In genomic region chr15:5184668-5185330, GRCm38 (mm10) we compare ENCODE assay signal across 8 mouse cellular contexts. TPM values are rescaled to one million over a fixed set of nuclear protein-coding genes. Genes with fewer than 3 reads are reported as not detected.
DNase-seq lines count a peak whose midpoint lies in the region; ATAC-seq lines count a peak whose summit lies in the region.

No protein-coding gene starts in this region.

- peak overlapping the region; percentile 78 for H3K4me3 ChIP-seq in embryonic facial prominence, embryonic 11.5 days (ENCODE audit: low read depth, low read length)
- peak overlapping the region; percentile 94 for H3K4me3 ChIP-seq in hindbrain, embryonic 15.5 days
- peak overlapping the region; percentile 96 for H3K4me3 ChIP-seq in midbrain, embryonic 12.5 days

- no peaks in the 10 kb centered on the region for H3K9me3 ChIP-seq in embryonic facial prominence, embryonic 11.5 days (replicated peaks; ENCODE audit: control insufficient read depth, low read length)
- H3K9me3 ChIP-seq in hindbrain, embryonic 15.5 days = no peaks in the 10 kb centered on the region
- H3K9me3 ChIP-seq in midbrain, embryonic 12.5 days = no peaks in the 10 kb centered on the region

- ATAC-seq in embryonic facial prominence, embryonic 11.5 days (replicated peaks; ENCODE audit: insufficient number of reproducible peaks, low FRiP score, low TSS enrichment, low read depth) = peak; percentile 27; the same call in 1 of the 2 replicates
- ATAC-seq in hindbrain, embryonic 15.5 days (ENCODE audit: low FRiP score, low read depth) = peak; percentile 54
- peak; percentile 65 for ATAC-seq in midbrain, embryonic 12.5 days (ENCODE audit: low FRiP score, low read depth)
- ATAC-seq in erythroid progenitor cell, adult 5-6 weeks (replicated peaks; ENCODE audit: low FRiP score, poor library complexity, severe bottlenecking) = no peak

- H3K27me3 ChIP-seq in embryonic facial prominence, embryonic 11.5 days (ENCODE audit: control insufficient read depth, insufficient read depth, low read length) = no peaks in the 10 kb centered on the region
- no peaks in the 10 kb centered on the region for H3K27me3 ChIP-seq in hindbrain, embryonic 15.5 days
- H3K27me3 ChIP-seq in midbrain, embryonic 12.5 days = no peaks in the 10 kb centered on the region

- peak; percentile 10 for DNase-seq in kidney, adult 18-20 months
- no peak for DNase-seq in kidney, postnatal 14 days
- DNase-seq in CD4-positive, CD25-positive, alpha-beta regulatory T cell, adult 2 months (ENCODE audit: low read depth, low spot score) = peak; percentile 24
- DNase-seq in embryonic facial prominence, embryonic 11.5 days (ENCODE audit: low spot score) = peak; percentile 34
- no peak for DNase-seq in testis, postnatal 10 days (ENCODE audit: low spot score)

- no peak overlapping the region for H3K27ac ChIP-seq in embryonic facial prominence, embryonic 11.5 days (replicated peaks; ENCODE audit: low read depth, low read length)
- H3K27ac ChIP-seq in hindbrain, embryonic 15.5 days (replicated peaks) = peak overlapping the region; percentile 87
- H3K27ac ChIP-seq in midbrain, embryonic 12.5 days (replicated peaks) = peak overlapping the region; percentile 87

- no peaks in the 10 kb centered on the region for H3K36me3 ChIP-seq in embryonic facial prominence, embryonic 11.5 days (replicated peaks; ENCODE audit: control insufficient read depth, insufficient read depth, low read depth, low read length)
- no peaks in the 10 kb centered on the region for H3K36me3 ChIP-seq in hindbrain, embryonic 15.5 days
- peaks cover 8% of the 10 kb centered on the region; the same call in 1 of the 2 replicates for H3K36me3 ChIP-seq in midbrain, embryonic 12.5 days

- H3K4me1 ChIP-seq in embryonic facial prominence, embryonic 11.5 days (ENCODE audit: control insufficient read depth, insufficient read depth, low read length) = no peaks in the 10 kb centered on the region
- peaks cover 26% of the 10 kb centered on the region for H3K4me1 ChIP-seq in hindbrain, embryonic 15.5 days (replicated peaks)
- H3K4me1 ChIP-seq in midbrain, embryonic 12.5 days = peaks cover 16% of the 10 kb centered on the region

- WGBS in embryonic facial prominence, embryonic 11.5 days = 51% methylated on average over 10 of the region's 11 CpGs
- 48% methylated on average over 10 of the region's 11 CpGs for WGBS in hindbrain, embryonic 15.5 days
- WGBS in midbrain, embryonic 12.5 days = 46% methylated on average over 11 of the region's 11 CpGs

- H3K4me2 ChIP-seq in embryonic facial prominence, embryonic 11.5 days (ENCODE audit: low read depth, low read length) = peak overlapping the region; percentile 60
- H3K4me2 ChIP-seq in hindbrain, embryonic 15.5 days = peak overlapping the region; percentile 81
- H3K4me2 ChIP-seq in midbrain, embryonic 12.5 days (replicated peaks) = peak overlapping the region; percentile 82

- peak overlapping the region; percentile 79 for H3K9ac ChIP-seq in embryonic facial prominence, embryonic 11.5 days (replicated peaks; ENCODE audit: low read length)
- peak overlapping the region; percentile 85 for H3K9ac ChIP-seq in hindbrain, embryonic 15.5 days
- peak overlapping the region; percentile 82 for H3K9ac ChIP-seq in midbrain, embryonic 12.5 days (replicated peaks)

RNA-seq across cellular contexts. Expression of gene Ttc33, which starts 0.5 kb away (rescaled TPM):
- 50.7 and 53.9 TPM in 2 replicates for polyA plus RNA-seq in embryonic facial prominence, embryonic 11.5 days (2014; fragmentation: Nextera tagmentation; extraction: Ambion mirVana)
- polyA plus RNA-seq in hindbrain, embryonic 15.5 days (2015; fragmentation: Nextera tagmentation; extraction: Ambion mirVana) = 50.4 and 53.0 TPM in 2 replicates
- polyA plus RNA-seq in midbrain, embryonic 12.5 days (2016; fragmentation: Nextera tagmentation; extraction: Ambion mirVana) = 51.1 and 51.9 TPM in 2 replicates
- total RNA-seq in erythroid progenitor cell, adult 5-6 weeks (2015; ENCODE audit: low replicate concordance) = 1.7 and 9.4 TPM in 2 replicates
- 4.8 and 11.4 TPM in 2 replicates for total RNA-seq in erythroid progenitor cell, adult 5-6 weeks (2017; ENCODE audit: low replicate concordance)

RNA-seq across cellular contexts. Expression of gene Prkaa1, which starts 41.1 kb away (rescaled TPM):
- polyA plus RNA-seq in embryonic facial prominence, embryonic 11.5 days (2014; fragmentation: Nextera tagmentation; extraction: Ambion mirVana) = 21.9 and 23.3 TPM in 2 replicates
- polyA plus RNA-seq in hindbrain, embryonic 15.5 days (2015; fragmentation: Nextera tagmentation; extraction: Ambion mirVana) = 13.7 and 14.1 TPM in 2 replicates
- polyA plus RNA-seq in midbrain, embryonic 12.5 days (2016; fragmentation: Nextera tagmentation; extraction: Ambion mirVana) = 14.6 and 16.2 TPM in 2 replicates
- 44.3 and 51.6 TPM in 2 replicates for total RNA-seq in erythroid progenitor cell, adult 5-6 weeks (2015; ENCODE audit: low replicate concordance)
- total RNA-seq in erythroid progenitor cell, adult 5-6 weeks (2017; ENCODE audit: low replicate concordance) = 19.4 and 20.3 TPM in 2 replicates

RNA-seq across cellular contexts. Expression of gene Ptger4, which starts 59.2 kb away (rescaled TPM):
- 1.5 TPM in 2 replicates for polyA plus RNA-seq in embryonic facial prominence, embryonic 11.5 days (2014; fragmentation: Nextera tagmentation; extraction: Ambion mirVana)
- 2.6 and 3.1 TPM in 2 replicates for polyA plus RNA-seq in hindbrain, embryonic 15.5 days (2015; fragmentation: Nextera tagmentation; extraction: Ambion mirVana)
- 0.42 and 0.70 TPM in 2 replicates for polyA plus RNA-seq in midbrain, embryonic 12.5 days (2016; fragmentation: Nextera tagmentation; extraction: Ambion mirVana)
- 4.2 and 6.8 TPM in 2 replicates for total RNA-seq in erythroid progenitor cell, adult 5-6 weeks (2015; ENCODE audit: low replicate concordance)
- total RNA-seq in erythroid progenitor cell, adult 5-6 weeks (2017; ENCODE audit: low replicate concordance) = 5.5 and 5.8 TPM in 2 replicates

Comparison
In these comparisons a context has a peak if more than half of its experiments do, and no peak if none do; other contexts are left out.
1. DNase-seq: peak in kidney, adult 18-20 months (single experiment), CD4-positive, CD25-positive, alpha-beta regulatory T cell, adult 2 months (single experiment) and embryonic facial prominence, embryonic 11.5 days (single experiment); none in kidney, postnatal 14 days (single experiment) and testis, postnatal 10 days (single experiment).
2. Peak in every context shown above with its lines, with median percentiles within 50 percentile points of each other: H3K4me2 ChIP-seq, H3K4me3 ChIP-seq and H3K9ac ChIP-seq.